Mouse (Mus musculus) lung, embryonic 15.5 days (tissue): ENCODE results near the gene Fam69b. TPM values are rescaled to one million over a fixed set of nuclear protein-coding genes. Genes with fewer than 3 reads are reported as not detected.

Experiments
- ATAC-seq: fragments of 200-750 bp; cut with Nextera tagmentation; 2 replicates; pipeline ENCODE4 v1.8.0; 2017; ENCODE audit warnings: moderate number of reproducible peaks, borderline replicate concordance; ENCODE audit not compliant: low FRiP score, low TSS enrichment; ENCODE audit errors: extremely low read depth
- H3K27ac ChIP-seq: fragments of 300-500 bp; sonication (generic); 2 replicates; pipeline ENCODE4 v1.5.1; 2015; ENCODE audit warnings: moderate library complexity, mild to moderate bottlenecking, inconsistent platforms
- H3K27me3 ChIP-seq: fragments of 300-500 bp; sonication (generic); 2 replicates; pipeline ENCODE4 v1.6.1; 2015; ENCODE audit warnings: inconsistent platforms
- H3K36me3 ChIP-seq: fragments of 300-500 bp; sonication (generic); 2 replicates; pipeline ENCODE4 v1.6.1; 2015; ENCODE audit warnings: inconsistent platforms
- H3K4me1 ChIP-seq: fragments of 300-500 bp; sonication (generic); 2 replicates; pipeline ENCODE4 v1.6.1; 2015; ENCODE audit warnings: inconsistent platforms
- H3K4me2 ChIP-seq: fragments of 300-500 bp; sonication (generic); 2 replicates; pipeline ENCODE4 v1.6.1; 2015; ENCODE audit warnings: inconsistent platforms, mild to moderate bottlenecking, moderate library complexity
- H3K4me3 ChIP-seq: fragments of 300-500 bp; sonication (generic); 2 replicates; pipeline ENCODE4 v1.5.1; 2015; ENCODE audit warnings: mild to moderate bottlenecking, inconsistent platforms
- H3K9ac ChIP-seq: fragments of 300-500 bp; sonication (generic); 2 replicates; pipeline ENCODE4 v1.6.1; 2015; ENCODE audit warnings: inconsistent platforms
- H3K9me3 ChIP-seq: fragments of 300-500 bp; sonication (generic); 2 replicates; pipeline ENCODE4 v1.6.1; 2016; ENCODE audit warnings: inconsistent platforms
- WGBS: fragments of 180-500 bp; shearing (Covaris S2); methylation state at CpG from one replicate; pipeline ENCODE4 v1.1.7; 2015; 5-methylcytosine and 5-hydroxymethylcytosine counted together
- polyA plus RNA-seq: library from polyadenylated mRNA; unstranded; fragments of >200 nt; fragmentation: Nextera tagmentation; extraction: Ambion mirVana; gene quantifications from 2 replicates; pipeline ENCODE4 v1.2.1, GENCODE M21; 2015

The Fam69b gene
- polyA plus RNA-seq, 1 experiment from 2014 or later = 21.8 TPM

DNA sequence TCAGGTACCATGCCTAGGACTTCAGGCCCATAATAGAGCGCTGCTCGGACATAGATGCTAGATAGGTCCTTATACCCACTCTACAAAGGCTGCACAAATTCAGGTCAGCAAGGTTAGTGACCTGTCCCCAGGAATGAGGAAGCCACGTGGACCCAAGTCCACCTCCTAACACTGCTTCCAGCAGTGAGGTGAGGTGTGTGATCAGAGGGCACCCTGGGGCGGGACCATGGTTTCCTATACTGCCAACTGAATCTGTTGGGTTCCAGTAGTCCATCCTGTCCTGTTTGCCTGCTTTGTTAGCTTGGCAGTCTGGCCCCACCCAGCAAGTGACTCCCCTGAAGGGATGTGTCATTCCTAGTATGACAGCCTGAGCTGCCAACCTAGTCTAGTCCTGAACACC, 28.3 kb upstream of the Fam69b start:
- no peak overlapping the region for H3K4me3 ChIP-seq
- no peaks in the 10 kb centered on the region for H3K36me3 ChIP-seq
- WGBS = 90% methylated on average over 4 of the region's 4 CpGs
- no peaks in the 10 kb centered on the region for H3K27me3 ChIP-seq
- H3K4me1 ChIP-seq = peaks cover 14% of the 10 kb centered on the region
- no peaks in the 10 kb centered on the region for H3K9me3 ChIP-seq
- H3K9ac ChIP-seq = no peak overlapping the region
- ATAC-seq = no peak
- no peak overlapping the region for H3K4me2 ChIP-seq
- no peak overlapping the region for H3K27ac ChIP-seq

DNA sequence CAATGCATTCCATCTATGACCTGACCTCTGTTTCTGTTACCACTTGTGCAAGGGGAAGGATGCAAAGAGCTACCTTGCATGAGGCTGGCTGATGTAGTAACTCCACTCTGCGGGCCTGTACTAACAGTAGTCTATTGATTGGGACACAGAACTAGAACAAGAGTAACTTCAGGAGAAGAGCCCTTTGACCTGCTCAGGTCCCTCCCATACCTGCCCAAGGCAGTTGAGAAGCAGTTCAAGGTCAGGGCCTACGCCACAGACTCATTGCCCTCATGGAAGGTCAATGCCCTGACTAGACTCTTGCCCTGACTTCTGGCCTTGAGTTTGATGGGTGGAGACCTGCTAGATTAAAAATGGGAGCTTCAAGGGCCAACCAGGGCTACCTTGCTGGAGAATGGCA, 27.6 kb upstream of the Fam69b start:
- ATAC-seq = no peak
- H3K4me1 ChIP-seq = peaks cover 14% of the 10 kb centered on the region
- H3K36me3 ChIP-seq = no peaks in the 10 kb centered on the region
- WGBS = 94% methylated on average over 2 of the region's 2 CpGs
- no peak overlapping the region for H3K4me3 ChIP-seq
- H3K27me3 ChIP-seq = no peaks in the 10 kb centered on the region
- no peak overlapping the region for H3K9ac ChIP-seq
- H3K9me3 ChIP-seq = no peaks in the 10 kb centered on the region
- H3K4me2 ChIP-seq = no peak overlapping the region
- no peak overlapping the region for H3K27ac ChIP-seq

DNA sequence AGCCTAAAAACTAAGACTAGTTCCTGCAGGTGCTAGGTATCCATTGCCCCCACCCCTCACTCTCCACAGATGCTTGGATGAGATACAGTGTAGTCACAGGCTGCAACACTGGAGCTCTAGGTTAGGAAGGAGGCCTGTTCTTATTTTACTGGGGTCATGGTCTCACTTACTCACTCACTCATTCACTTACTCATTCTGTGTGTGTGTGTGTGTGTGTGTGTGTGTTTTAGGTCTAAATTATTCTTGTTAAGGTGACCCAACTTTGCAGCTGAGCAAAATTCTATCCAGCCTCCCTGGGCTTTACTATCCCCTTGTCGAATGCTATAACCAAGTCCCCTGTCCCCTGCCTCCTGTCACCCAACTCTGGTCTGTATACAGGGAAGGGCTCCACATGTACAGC, 26.7 kb upstream of the Fam69b start:
- no peak overlapping the region for H3K4me2 ChIP-seq
- peaks cover 21% of the 10 kb centered on the region for H3K4me1 ChIP-seq
- WGBS = 83% methylated on average over 1 of the region's 1 CpGs
- no peak overlapping the region for H3K27ac ChIP-seq
- H3K27me3 ChIP-seq = no peaks in the 10 kb centered on the region
- no peaks in the 10 kb centered on the region for H3K36me3 ChIP-seq
- no peaks in the 10 kb centered on the region for H3K9me3 ChIP-seq
- no peak for ATAC-seq
- no peak overlapping the region for H3K9ac ChIP-seq
- H3K4me3 ChIP-seq = no peak overlapping the region

DNA sequence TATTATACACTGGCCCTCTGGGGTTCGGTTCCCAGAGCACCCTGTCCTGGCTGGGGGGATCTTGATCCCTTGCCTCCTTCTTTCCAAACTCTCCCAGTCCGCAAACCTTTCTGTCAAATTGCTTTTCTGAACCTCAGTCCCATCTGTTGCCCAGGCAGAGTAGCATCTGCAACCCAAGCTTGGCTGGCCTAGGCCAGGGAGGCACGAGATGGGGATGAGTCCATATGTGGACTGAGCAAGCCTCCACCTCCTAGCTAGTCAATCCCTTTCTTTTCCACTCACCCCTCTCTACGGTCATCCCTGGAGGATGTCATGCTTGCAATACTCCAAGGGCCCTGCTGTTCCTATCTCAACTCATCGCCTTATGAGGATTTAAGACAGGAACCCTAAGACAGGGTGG, 25.6 kb upstream of the Fam69b start:
- H3K4me2 ChIP-seq = peak overlapping the region; percentile 73
- H3K9ac ChIP-seq = peak overlapping the region; percentile 81; the same call in 1 of the 2 replicates
- H3K36me3 ChIP-seq = no peaks in the 10 kb centered on the region
- peaks cover 31% of the 10 kb centered on the region for H3K4me1 ChIP-seq
- ATAC-seq = no peak
- peak overlapping the region; percentile 71 for H3K4me3 ChIP-seq
- H3K27ac ChIP-seq = no peak overlapping the region
- no peaks in the 10 kb centered on the region for H3K9me3 ChIP-seq
- no peaks in the 10 kb centered on the region for H3K27me3 ChIP-seq
- WGBS = 79% methylated on average over 5 of the region's 5 CpGs

DNA sequence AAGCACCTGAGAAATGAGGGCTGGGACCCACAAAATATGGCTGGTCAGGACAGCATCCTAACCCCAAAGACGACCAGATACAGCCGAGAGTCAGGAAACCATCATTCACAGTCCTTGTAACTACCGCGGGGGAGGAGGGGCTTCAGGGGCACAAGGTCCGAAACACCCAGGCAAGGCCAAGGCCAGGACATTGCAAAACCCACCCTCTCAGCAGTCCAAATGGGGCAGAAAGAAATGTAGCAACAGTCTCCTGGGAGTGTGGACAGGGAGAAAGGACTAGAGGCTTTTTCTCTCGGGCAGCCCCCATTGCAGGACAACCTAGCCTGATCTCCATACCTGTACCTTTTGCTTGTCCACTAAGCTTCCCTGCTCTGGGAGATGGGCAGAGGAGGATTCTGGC, 25.1 kb upstream of the Fam69b start:
- H3K9ac ChIP-seq = peak overlapping the region; percentile 81
- no peaks in the 10 kb centered on the region for H3K36me3 ChIP-seq
- H3K27ac ChIP-seq = no peak overlapping the region
- ATAC-seq = no peak
- peak overlapping the region; percentile 71 for H3K4me3 ChIP-seq
- H3K9me3 ChIP-seq = no peaks in the 10 kb centered on the region
- no peaks in the 10 kb centered on the region for H3K27me3 ChIP-seq
- peak overlapping the region; percentile 73 for H3K4me2 ChIP-seq
- H3K4me1 ChIP-seq = peaks cover 33% of the 10 kb centered on the region
- 5% methylated on average over 6 of the region's 6 CpGs for WGBS

DNA sequence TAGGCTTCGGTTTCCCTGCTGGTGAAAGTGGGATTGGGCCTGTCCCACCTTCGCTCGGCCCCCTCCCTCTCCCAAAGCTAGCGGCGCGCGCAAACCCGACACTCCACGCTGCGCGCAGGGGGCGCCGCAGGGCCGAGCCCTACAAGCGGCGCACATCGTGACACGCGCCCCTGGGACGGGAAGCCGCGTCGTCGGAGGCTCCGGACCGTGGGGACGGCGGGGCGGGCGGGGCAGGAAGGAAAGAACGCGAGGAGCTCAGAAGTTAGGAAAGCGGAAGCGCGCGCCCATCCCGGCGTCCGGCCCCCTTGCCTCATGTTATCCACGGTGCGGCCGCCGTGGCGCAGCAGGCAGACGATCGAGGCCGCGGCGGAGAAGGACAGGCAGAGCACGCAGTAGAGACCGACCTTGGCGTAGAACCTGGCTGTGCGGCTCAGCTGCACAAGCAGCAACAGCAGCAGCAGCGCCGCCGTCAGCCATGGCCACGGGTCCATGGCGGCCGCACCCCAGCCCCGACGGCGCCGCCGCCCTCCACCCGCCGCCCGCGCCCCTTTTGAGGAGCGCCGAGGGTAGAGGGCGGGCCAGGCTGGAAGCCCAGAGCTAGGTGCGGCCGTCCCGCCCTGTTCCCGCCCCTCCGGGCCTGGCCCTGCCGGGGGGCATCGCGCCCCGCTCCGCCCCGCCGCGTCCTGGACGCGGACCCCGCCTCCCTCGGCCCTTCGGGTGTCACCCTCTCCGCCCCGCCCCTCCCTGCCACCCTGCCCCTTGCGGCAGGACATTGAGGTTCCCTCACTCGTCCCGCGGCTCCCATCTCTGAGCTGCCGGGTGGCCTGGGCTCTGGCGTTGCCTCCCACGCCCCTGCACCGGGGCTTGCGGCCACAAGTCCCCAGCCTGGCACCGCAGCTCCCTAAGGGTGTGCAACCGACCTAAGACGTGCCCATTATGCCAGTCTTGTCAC, 24.3 kb upstream of the Fam69b start, which contains the start of gene Agpat2:
Agpat2 (minus strand) TSS at position 698 of the 952 bp plus-strand sequence.
- H3K4me2 ChIP-seq = peak within 1 kb of the TSS; percentile 73
- no peaks in the 10 kb centered on the region for H3K9me3 ChIP-seq
- H3K9ac ChIP-seq = peak within 1 kb of the TSS; percentile 81
- H3K27ac ChIP-seq = peak within 1 kb of the TSS; percentile 93
- ATAC-seq = peak; percentile 84
- no peaks in the 10 kb centered on the region for H3K36me3 ChIP-seq
- H3K4me3 ChIP-seq = peak within 1 kb of the TSS; percentile 71
- under 1% methylated on average over 83 of the region's 103 CpGs for WGBS
- peaks cover 33% of the 10 kb centered on the region for H3K4me1 ChIP-seq
- H3K27me3 ChIP-seq = no peaks in the 10 kb centered on the region

DNA sequence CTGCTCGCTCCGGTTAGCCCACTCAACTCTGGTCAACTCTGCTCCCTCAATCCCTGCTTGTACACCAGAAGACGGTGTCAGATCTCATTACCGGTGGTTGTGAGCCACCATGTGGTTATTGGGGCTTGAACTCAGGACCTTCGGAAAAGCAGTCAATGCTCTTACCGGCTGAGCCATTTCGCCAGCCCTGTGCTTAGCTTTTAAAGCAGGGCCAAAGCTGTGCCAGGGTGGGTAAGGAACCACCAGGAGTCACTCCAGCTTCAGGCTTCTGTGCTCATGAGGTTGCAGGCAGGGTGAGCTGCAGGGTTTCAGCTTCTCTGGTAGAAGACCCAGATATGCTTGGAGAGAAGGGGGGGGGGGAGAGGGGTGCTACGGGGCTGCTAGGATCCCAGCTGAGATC, 22.9 kb upstream of the Fam69b start:
- no peaks in the 10 kb centered on the region for H3K9me3 ChIP-seq
- H3K27ac ChIP-seq = no peak overlapping the region
- no peaks in the 10 kb centered on the region for H3K27me3 ChIP-seq
- H3K4me3 ChIP-seq = no peak overlapping the region
- ATAC-seq = no peak
- no peak overlapping the region for H3K9ac ChIP-seq
- no peak overlapping the region for H3K4me2 ChIP-seq
- WGBS = 78% methylated on average over 8 of the region's 8 CpGs
- peaks cover 33% of the 10 kb centered on the region for H3K4me1 ChIP-seq
- H3K36me3 ChIP-seq = no peaks in the 10 kb centered on the region

DNA sequence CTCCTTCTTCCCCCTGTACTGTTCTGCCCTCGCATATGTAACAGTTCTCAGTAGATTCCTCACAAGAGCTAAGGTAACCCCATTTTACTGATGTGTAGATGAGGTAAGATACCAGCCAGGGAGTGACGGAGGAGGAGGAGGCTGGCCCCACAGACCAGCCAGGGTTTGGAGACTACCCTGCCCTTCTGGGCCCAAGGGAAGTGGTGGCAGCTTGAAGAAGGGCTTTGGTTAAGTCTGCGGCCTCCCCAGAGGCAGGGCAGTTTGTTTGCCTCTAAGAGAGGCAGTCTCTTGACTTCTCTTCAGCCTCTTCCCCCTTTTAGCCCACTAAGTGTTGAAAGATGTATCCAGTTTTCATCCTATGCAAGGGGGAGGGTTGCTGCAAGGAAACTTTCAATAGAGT, 21.7 kb upstream of the Fam69b start:
- WGBS = 57% methylated on average over 3 of the region's 3 CpGs
- Histone ChIP-seq H3K27me3 (no peaks in the 10 kb centered on the region), H3K4me2 (peak overlapping the region; percentile 14), H3K4me1 (peaks cover 33% of the 10 kb centered on the region), H3K4me3 (no peak overlapping the region), H3K27ac (peak overlapping the region; percentile 78), H3K36me3 (no peaks in the 10 kb centered on the region), H3K9me3 (no peaks in the 10 kb centered on the region), H3K9ac (no peak overlapping the region)
- ATAC-seq = no peak

DNA sequence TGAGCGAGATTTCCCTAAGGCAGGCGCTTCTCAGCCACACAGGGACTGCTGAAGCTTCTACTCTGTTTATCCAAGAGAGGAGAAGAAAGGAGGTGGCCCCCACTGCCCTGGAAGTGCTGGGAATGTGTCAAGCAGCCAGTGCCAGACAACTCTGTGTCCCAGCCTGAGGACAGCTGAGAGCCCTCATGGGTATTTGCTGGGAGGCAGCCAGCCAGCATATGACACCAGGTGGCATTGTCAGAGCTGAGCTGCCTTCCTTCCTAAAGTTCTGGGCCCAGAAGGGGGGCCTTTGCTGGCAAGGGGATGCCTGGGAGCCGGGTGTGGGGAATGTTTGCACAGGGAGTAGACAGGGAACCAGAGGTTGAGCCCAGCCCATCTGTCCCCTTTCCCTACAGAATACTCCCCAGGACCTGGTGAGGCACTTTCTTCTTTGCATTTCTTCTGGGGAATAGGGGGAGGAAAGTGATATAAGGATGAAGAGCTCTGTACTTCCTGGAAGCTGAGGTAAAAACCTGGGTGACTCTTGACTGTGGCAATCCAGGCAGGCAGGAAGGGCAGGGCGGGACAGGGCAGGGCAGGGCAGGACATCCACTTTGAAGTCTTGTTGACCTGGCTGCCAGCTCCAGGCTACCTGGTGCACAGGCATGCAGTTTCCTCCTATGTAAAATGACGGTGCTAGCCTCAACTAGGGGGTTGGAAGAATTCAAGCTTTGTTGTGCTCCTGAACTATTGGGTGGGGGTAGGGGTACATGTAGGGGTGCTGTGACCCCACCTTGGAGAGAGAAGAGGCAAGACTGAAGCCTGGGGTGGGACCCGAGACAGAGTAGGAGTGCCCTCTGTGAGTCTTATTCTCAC, 21.0 kb upstream of the Fam69b start:
- Histone ChIP-seq H3K27ac (peak overlapping the region; percentile 78), H3K4me2 (peak overlapping the region; percentile 14), H3K27me3 (no peaks in the 10 kb centered on the region), H3K4me1 (peaks cover 33% of the 10 kb centered on the region), H3K36me3 (no peaks in the 10 kb centered on the region), H3K9me3 (no peaks in the 10 kb centered on the region), H3K9ac (no peak overlapping the region), H3K4me3 (no peak overlapping the region)
- WGBS = 24% methylated on average over 6 of the region's 6 CpGs
- ATAC-seq = peak; percentile 21

DNA sequence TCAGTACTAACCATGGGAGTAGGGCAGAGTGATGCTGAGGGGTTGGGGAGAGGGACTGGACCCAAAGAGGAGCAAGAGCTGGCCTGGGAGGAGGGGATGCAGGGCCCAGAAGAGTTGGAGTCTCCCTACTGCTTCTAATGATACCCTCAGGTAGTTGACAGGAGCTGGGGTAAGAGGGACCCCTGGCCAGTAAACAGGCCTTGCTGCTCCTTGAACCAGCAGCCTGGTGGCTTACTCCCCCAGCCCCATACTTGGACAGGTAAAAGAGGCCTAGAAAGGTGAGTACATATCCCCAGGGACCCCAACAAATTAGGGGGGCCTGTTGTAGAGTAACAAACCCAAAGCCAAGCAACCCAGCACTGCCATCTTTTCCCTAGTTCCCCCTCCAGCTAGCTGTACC, 19.5 kb upstream of the Fam69b start:
- Histone ChIP-seq H3K9ac (no peak overlapping the region), H3K27me3 (no peaks in the 10 kb centered on the region), H3K4me3 (no peak overlapping the region), H3K9me3 (no peaks in the 10 kb centered on the region), H3K27ac (no peak overlapping the region), H3K36me3 (no peaks in the 10 kb centered on the region), H3K4me1 (peaks cover 24% of the 10 kb centered on the region), H3K4me2 (no peak overlapping the region)
- no peak for ATAC-seq

DNA sequence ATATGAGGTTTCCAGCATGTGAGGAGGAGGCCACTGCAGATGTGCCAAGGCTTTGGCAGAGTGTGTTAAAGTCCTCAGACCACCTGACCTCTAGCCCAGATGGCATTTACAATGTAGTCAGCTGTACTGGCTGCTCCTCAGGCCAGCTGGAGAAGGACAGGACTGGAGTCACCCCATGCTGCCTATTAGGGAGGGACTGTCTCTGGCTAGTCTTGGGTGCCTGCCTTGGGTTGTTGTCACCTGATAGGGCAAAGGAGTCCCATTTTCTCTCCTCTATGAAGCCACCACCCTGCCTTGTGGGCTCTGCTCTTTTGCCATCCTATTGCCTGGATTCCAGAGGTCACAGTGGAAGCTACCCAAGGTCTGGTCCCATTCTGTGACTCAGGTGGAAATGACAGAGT, 19.0 kb upstream of the Fam69b start:
- H3K4me1 ChIP-seq = peaks cover 24% of the 10 kb centered on the region
- H3K27me3 ChIP-seq = no peaks in the 10 kb centered on the region
- H3K36me3 ChIP-seq = no peaks in the 10 kb centered on the region
- ATAC-seq = no peak
- H3K4me3 ChIP-seq = no peak overlapping the region
- no peak overlapping the region for H3K27ac ChIP-seq
- H3K9me3 ChIP-seq = no peaks in the 10 kb centered on the region
- no peak overlapping the region for H3K9ac ChIP-seq
- H3K4me2 ChIP-seq = no peak overlapping the region

DNA sequence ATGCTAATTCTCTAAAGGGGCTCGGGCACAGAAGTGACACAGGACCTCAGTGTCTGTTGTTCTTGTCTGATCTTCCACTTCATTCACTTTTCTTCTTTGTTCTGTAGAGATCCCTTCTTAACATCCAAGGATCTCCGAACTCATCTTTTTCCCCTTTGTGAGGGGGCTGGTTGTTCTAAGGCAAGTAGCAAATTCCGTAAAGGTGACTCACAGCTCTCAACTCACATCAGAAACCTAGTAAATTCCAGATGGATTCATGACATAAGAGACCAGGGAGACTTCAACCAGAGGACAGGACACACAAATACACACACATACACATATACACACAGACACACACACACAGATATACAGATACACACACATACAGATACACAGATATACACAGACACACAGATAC, 17.7 kb upstream of the Fam69b start:
- Histone ChIP-seq H3K36me3 (no peaks in the 10 kb centered on the region), H3K27ac (no peak overlapping the region), H3K9me3 (no peaks in the 10 kb centered on the region), H3K27me3 (no peaks in the 10 kb centered on the region), H3K4me1 (peaks cover 20% of the 10 kb centered on the region), H3K9ac (no peak overlapping the region), H3K4me3 (no peak overlapping the region), H3K4me2 (no peak overlapping the region)
- whole genome bisulfite sequencing = 66% methylated on average over 3 of the region's 3 CpGs
- no peak for ATAC-seq
